Mouse (Mus musculus) lung, postnatal 0 days (tissue): ENCODE results near the gene Ints7.

Experiments used
- CTCF ChIP-seq: IDR thresholded peaks from 2 replicates; pipeline ENCODE4 v1.5.1; 2016; ENCODE audit warnings: antibody characterized with exemption, mild to moderate bottlenecking
- EP300 ChIP-seq: IDR thresholded peaks from 2 replicates; pipeline ENCODE4 v1.6.1; 2016; ENCODE audit warnings: antibody characterized with exemption, mild to moderate bottlenecking, control low read depth

DNA sequence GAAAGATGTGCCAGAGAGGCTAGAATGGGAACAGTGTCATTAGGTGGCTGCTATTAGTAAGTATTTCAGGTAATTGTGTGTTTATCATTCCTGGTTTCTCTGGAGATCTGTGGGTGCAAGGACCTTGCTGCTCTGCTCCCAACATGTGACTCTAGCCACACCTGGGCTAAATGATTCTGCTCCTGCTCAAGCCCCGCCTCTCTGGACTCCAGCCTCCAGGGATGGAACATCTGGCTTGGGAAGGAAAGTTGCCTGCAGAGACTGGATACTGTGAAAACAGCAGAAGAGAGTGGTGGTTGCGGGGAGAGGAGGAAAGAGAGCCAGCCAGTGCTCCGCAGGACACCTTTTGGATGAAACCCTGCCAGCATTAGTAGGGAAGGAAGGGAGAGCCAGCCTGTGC is 84.0 kb downstream of the Ints7 start:
- TF ChIP-seq CTCF: no peak
- no peak for TF ChIP-seq EP300
